Mouse (Mus musculus) embryo, embryonic 11.5 days (tissue): ENCODE data around the gene Slc7a7.

Experiments
- DNase-seq: peaks from one replicate; pipeline ENCODE4 v3.0.0-alpha.2; 2012; ENCODE audit warnings: low read depth, low spot score

The Slc7a7 gene

DNA sequence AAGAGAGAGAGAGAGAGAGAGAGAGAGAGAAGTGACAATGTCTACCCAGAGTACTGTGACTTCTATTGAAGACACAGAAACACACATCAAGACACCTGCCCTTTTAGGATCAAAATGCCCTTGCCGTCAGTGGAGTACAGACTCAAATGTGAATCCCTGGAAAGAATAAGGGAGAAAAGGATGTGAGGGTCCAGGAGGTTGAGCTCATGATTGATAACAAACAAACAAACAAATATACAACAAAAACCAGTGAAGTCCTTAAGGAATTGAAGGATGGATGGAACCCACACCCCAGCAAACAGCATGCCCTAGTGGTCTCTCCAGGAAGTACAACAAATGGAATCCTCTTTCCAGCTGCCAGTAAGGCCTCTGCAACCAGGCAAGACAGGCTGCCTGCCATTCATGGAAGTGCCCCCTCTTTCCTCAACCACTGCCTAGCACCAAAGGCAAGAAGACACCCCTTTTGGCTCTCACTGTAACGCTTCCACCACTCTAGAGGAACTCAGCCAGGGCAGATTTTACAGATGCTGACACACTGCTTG is 4.9 kb downstream of the Slc7a7 start:
- DNase-seq: no peak

GRCm38 (mm10) chr14:54412000-54412576 is 5.5 kb downstream of the Slc7a7 start:
- no peak for DNase-seq

DNA sequence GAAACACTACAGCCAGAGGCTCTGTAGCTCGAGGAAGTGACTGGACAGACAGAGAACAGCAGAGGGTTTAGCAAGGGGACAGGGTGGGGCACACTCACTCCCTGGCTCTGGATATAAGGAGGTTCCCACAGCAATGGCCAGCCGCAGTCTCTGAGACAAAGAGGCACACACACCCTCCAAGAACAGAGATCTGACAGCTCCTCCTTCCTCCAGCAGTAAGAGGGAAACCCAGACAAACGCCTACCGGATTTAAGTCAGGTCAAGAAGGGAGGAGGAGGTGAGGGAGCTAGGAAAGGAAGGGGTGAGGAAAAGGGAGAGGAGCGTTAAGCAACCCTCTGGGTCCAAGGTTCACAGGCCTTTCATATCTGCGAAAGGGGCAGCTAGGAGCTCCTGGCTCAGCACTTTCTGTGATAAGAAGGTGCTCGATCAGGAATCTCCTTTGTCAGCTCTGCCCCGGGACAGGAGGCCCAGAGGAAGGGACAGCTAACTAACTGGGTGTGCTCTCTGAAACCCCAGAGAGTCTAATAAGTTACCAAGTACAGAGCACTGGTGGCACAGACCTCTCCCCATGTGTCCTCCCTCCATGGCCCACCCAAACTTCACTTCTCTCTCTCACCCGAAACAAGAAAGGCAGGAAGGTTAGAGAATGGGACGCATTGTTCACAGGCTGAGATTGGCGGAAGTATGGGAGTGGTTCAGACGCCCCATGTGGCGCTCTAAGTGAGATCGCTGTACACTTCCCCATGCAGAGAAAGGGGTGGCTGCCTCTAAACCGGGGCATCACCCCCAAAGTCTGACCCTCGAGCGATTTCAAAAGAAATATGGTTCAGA is 7.4 kb downstream of the Slc7a7 start:
- no peak for DNase-seq

DNA sequence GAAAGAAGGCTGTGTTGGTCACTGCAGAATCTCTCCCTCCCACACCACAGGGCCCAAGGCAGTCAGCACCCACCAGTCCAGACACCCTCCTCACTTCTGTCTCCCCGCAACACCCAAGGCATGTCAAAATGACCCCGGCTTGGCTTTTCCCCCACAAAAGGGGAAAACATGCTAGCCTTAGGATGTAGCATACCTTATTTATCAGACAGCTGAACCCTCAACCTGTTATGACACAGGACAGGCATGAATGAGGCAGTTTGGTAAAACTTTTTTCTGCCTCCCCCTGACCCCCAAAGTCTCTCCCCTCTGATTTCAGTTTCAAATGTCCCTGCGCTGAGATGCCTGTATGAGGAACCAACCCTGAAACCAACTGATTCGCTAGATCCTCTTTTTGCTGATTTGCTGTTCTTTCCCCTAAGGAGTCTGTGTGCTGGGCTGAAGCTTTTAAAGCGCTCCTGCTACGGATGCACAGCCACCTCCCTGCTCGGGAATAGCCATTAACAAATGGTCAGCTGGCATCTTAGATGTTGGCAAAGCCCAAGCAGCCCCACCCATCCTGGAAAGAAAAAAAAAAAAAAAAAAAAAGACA is 8.4 kb downstream of the Slc7a7 start:
- no peak for DNase-seq

- no peak for DNase-seq
Measured at GRCm38 (mm10) chr14:54408336-54409056, 9.1 kb downstream of the Slc7a7 start.

GRCm38 (mm10) chr14:54401723-54402122 is 15.9 kb downstream of the Slc7a7 start:
- no peak for DNase-seq

DNA sequence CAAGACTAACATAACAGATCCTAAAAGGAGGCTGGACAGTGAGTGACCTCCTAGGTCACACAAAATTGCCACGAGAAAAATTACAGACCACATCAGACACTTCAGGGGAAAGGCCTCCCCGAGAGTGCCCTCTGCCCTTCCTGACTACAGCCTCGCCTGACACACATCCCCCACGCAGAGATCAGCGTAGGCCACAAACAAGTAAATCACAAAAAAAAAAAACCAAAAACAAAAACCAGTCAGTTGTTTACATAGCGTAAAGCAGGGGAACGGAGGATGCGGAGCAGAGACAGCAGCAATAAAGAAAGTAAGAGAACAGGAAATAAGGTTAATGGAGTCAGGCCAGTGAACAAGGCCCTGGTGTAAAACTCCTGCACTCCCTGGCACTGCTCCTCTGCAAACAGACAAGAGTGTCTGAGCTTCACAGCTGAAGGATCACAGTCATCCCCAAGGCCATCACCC is 18.6 kb downstream of the Slc7a7 start:
- no peak for DNase-seq

- no peak for DNase-seq
Measured at GRCm38 (mm10) chr14:54398528-54398916, 19.1 kb downstream of the Slc7a7 start.

DNA sequence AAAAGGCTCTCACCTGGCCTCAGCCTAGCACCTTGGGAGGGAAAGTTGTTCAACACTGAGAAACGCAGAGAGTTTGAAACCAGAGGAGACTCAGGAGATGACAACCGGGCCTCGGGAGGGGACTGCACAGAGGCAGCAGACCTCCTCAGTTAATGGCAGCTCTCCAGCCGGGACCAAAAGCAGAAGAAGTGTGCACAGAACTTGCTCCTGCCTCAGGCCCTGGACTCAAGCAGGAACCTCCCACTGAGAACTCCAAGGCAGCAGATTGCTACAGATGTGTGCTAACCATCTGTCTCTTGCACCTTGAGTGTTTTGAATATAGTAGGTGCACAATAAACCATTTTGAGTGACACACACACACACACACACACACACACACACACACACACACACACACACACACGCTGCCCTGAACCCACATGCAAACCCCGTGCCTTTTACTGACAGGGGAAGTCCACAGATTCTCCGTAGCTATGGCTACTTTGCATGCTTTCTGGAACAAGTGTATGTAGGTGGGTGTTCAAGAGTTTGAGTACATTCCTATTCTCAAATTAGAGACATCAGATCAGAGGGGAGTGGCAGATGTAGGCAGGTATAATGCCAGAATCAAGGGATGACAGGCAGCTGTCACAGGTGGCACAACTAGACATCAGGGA is 19.6 kb downstream of the Slc7a7 start:
- no peak for DNase-seq

GRCm38 (mm10) chr14:54396685-54397084 is 20.9 kb downstream of the Slc7a7 start:
- DNase-seq: no peak

DNA sequence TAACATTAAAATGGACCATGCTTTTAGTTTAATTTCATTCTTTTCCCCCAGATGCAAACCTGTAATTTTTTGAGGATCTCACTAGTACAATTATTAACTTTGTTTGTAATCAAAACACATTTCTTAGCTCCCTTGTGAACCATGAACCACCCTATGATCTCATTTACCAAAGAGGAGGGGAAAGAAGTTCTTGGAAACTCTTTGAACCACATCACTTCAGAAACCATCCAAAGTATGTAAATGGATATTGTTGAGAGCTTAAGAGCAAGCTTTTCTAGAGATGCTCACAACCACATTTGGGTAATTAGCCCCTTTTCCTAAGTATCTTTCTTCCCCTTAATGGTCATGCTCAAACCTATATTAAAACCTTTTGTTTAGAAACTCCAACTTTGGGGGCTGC is 23.3 kb downstream of the Slc7a7 start:
- no peak for DNase-seq

GRCm38 (mm10) chr14:54393794-54394193 is 23.8 kb downstream of the Slc7a7 start:
- DNase-seq: no peak

DNA sequence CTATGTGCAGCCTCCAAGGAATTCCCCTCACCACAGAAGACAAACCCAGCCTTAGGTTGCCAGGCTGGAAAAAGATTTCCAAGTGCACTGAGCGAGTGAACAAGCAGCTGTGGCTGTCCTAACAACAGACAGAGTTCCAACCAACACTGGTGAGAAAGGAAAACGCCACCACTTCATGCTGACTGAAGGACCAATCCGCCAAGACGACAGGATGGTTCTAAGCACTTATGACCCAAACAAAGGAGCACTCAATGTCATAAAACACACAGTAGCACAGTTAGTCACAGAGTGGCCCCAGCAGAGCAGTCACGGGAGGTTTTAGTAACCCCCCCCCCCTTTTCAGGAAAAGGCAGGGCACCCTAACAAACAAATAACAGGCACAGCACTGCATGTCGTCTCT is 26.7 kb downstream of the Slc7a7 start:
- DNase-seq: no peak

GRCm38 (mm10) chr14:54387546-54387945 is 30.0 kb downstream of the Slc7a7 start:
- DNase-seq: no peak

DNA sequence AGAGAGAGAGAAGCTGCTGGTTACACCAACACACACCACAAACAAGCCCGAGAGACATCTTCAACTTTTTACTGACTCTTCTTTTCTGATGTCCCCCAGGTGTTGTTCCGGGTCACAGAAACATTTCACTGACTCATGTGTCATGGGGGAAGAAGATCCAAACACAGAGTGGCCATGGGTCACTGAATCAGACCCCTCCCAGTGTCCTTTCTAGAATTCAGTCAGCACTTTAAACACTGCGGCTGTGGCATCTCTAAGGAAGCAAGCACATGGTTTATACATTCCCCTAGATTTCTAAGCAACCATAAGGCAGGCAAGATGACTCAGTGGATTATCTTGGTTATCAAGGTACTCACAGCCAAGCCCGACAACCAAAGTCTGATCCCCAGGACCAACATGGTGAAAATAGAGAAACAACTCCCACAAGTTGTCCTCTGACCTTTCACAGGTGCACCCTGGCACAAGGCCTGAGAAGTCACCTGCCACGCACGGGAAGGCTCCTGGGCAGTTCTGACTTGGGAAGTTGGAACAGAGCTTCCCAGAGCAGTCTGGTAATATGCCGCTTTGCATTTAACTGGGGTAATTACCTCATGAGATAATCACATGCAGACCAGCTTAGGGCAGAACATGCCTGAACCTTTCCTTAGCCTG is 31.5 kb downstream of the Slc7a7 start:
- DNase-seq: no peak

GRCm38 (mm10) chr14:54384396-54384795 is 33.2 kb downstream of the Slc7a7 start:
- no peak for DNase-seq

DNA sequence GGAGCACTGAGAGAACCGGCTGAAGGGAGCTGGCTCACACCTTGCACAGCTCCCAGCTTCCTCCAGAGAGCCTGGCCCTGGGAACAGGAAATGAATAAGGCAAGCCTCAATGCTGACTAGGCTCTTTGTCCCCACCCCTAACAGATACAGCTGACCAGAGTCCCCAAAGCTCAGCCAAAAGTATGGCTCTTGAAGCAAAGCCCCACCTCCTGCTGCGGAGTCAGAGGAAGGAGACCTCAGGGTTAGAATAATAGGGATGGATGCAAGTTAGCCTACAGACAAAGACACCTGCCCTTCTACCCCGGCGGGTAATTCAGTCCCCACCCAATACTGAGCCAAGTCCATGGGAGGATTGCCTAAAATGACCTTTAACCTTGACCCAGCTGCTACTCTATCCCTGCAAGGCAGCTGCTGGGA is 34.2 kb downstream of the Slc7a7 start:
- DNase-seq: no peak

- no peak for DNase-seq
Measured at GRCm38 (mm10) chr14:54382641-54383040, 34.9 kb downstream of the Slc7a7 start.

DNA sequence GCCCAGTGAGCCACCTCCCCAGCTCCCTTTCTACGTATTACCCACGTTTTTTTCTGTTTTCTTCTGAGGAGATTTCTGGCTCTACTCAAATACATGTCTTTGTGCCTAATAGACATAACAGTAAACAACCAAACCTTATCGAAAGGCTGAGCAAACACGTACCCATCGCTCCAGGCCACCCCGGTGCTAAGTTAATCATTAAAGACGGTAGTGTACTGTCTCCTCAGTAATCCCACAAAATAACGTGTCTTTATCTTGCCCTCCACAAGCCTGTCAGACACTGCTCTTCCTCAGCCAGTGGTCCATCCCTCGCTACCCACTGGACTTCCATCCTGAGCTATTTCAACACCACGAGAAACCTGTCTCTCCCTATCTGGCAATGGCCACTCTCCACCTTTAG is 35.8 kb downstream of the Slc7a7 start:
- no peak for DNase-seq

GRCm38 (mm10) chr14:54380616-54381015 is 37.0 kb downstream of the Slc7a7 start:
- no peak for DNase-seq

DNA sequence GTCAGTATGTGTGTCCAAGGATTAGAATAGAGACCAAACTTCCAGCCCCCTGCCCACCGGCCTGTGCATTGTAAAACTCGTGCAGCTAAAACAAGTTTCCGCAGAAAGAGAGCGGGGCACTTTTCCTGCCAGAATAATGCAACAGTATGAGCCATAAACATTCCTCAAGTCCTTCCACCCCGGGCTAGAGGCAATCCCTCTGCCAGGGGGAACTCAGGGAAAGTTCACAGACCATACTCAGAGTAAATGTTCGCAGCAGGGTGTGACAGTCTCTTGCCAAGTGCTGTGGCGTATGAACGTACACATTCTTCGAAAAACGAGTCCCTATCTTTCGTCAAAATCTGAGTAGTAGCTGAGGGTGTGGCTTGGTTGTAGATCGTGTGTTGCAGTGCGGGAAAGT is 38.0 kb downstream of the Slc7a7 start:
- DNase-seq: no peak
